Mouse (Mus musculus): ENCODE results near the gene Snx4.

Snx4 gene

DNA sequence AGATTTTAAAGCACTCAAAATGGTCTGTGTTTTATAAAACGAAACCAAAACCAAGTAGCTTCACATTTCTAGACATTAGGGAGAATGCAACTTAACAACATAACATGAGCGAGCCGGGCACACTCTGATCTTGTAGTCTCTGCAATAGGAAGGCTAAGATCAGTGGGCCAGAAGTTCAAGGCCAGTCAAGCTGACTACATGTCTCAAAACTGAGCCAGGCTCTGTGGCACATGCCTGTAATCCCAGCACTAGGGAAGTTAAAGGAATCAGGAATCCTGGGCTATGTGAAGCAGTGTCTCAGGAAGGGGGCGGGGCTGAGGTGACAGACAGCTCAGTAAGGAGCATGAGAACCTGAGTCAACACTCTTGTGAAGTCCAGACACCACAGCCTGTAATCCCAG lies 93.6 kb downstream of the Snx4 start:
- DNase-seq, result no peak

DNA sequence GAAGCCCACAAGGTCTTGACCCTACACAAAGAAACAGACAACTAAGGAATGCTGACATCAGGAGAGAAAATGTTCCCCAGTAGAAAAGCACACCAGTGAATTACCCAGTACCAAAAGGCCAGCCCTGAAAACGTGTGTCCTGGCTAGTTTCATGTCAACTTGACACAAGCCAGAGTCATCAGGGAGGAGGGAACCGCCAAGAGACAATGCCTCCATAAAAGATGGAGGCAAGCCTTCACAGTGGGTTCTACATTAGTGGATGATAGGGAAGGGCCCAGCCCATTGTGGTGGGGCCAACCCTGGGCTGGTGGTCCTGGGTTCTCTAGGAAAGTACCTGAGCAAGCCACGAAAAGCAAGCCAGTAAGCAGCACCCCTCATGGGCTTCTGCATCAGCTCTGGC lies 95.1 kb downstream of the Snx4 start:
- DNase-seq, result no peak

DNA sequence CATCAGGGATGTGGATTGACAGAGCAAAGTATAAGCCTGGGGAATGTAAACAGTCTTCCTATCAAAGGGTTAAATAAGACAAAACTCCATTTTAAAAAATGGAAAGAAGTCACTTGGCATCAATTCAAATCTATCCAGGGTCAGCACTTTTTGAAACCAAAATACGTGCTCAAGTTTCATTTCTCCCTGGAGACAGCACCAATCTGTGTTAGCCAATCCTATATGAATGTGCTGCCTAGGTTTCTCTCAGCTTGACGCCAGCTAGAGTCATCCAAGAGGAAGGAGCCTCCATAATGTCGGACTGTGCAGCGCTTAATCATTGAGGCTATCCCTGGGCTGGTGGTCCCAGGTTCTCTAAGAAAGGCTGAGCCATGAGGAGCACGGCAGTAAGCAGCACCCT lies 95.9 kb downstream of the Snx4 start:
- DNase-seq, result no peak
